Mouse (Mus musculus): ENCODE data around the gene Pnkd.
A peak's percentile ranks its signal among the peaks of the same experiment; 100 is the strongest.
"Not testable (repeated sequence)": the region's sequence is repeated elsewhere in the genome, so short reads cannot be mapped to it uniquely, and the experiment has no call there.

Pnkd gene

DNA sequence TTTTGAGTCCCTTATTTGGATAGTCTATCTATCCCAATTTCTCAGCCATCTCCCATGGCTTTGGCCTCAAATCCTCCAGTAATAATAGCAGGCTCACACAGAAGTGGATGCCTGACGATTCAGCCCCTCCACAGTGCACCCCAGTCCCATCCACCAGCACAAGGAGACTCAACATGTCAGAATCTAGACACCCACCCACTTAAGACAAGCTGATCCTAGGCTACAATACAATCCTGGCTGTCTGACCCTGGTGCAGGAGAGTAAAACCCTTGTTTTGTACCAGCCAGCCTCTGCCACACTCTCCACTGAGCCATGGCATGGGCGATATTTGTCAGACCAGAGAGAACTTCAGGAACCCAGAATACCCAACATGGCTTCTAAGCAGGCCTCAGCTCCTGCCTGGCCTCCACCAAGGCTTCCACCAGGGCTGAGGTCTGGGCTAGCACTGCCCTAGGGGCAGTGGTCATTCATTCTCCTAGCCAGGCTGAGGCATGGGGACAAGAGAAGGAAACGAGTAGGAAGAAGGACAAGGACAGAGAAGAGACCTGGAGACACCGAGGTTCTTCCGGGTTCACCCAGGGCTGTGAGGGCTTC, 13.5 kb downstream of the Pnkd start:
- DNase-seq: no peak

DNA sequence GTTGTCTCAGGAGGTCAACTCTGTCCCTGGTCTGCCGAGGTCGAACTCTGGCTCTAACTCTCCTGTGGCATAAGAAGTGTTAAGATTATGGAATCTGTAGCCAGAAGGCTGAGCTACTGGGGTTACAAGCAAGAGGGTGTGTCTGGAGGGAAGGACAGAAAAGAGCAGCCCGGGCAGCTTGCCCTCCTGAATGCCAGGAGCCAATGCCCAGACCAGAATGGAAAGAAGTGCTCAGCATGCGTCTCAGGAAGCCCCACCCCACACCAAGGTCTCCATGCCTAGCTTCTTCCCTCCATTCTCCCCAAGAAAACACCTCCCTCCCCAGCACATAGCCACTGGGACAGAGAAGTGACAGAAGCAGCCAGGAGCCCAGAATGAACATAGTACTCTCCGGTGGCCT, 14.3 kb downstream of the Pnkd start:
- no peak for DNase-seq

DNA sequence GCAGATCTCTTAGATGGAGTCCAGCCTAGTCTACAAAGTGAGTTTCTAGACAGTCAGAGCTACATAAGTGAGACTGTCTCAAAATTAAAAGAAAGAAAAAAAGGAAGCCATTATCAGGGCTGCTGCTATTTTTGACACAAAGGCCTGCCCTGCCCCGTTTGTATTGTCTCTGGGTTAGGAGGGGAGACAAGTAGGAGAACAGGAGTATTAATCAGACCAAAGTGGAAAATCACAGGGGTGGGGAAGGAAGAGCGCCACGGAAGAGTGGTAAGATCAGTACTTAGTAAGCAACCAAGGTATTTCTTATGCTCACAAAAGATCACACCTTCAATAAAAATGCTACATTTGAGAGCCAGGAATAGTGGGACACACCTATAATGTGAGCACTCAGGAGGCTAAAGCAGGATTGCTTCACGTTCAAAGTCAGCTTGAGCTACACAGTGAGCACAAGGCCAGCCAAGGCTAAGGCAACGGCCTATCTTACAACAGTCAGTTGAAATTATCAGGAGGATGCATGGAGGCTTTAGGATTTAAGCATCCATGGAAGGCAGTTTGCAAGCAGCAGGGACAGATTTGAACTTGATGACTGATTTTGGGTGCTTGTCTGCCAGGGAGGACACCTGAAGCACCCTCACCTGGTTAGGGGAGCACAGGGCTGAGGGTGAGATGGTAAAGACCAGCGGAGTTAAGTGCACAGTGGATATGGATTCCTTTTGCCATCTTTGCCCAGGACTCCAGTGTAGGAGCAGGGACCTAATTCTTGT, 15.8 kb downstream of the Pnkd start:
- DNase-seq: no peak

DNA sequence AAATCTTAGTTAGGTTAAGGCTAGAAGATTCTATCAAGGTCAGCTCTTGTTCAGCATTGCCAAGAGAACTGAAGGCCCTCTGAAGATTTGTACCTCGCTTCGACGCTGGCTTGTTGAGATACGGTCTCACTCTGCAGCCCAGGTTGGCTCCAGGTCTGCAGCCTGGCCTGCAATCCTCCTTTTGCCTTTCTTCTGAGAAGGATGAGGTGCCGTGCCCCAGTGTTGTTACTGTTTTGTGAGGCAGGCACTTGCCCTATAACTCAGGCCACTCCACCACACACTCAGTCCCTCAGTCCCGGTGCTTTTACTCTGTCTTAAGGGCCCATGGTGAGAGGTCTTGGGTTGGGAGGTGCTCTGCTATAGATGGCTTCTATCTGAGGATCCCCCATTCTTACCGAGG, 17.5 kb downstream of the Pnkd start:
- DNase-seq: no peak

DNA sequence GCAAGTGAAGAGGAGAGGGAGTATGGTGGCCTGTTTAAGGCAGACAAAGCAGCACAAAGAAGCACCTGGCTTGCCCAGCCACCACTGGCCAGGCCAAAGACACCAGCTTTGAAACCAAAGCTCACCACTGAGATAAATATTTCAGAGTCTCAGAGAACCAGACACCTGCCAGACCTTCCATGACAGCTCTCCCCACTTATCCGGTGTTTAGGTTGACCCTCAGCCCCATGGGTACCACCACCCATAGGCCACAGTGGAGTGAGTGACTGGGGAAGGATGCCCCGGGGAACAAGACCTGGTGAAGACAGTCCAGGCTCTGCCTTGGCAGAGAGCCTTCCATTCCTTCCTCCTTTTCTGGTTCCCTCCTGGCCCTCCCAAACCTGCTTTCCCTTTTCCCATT, 18.1 kb downstream of the Pnkd start:
- DNase-seq: no peak

DNA sequence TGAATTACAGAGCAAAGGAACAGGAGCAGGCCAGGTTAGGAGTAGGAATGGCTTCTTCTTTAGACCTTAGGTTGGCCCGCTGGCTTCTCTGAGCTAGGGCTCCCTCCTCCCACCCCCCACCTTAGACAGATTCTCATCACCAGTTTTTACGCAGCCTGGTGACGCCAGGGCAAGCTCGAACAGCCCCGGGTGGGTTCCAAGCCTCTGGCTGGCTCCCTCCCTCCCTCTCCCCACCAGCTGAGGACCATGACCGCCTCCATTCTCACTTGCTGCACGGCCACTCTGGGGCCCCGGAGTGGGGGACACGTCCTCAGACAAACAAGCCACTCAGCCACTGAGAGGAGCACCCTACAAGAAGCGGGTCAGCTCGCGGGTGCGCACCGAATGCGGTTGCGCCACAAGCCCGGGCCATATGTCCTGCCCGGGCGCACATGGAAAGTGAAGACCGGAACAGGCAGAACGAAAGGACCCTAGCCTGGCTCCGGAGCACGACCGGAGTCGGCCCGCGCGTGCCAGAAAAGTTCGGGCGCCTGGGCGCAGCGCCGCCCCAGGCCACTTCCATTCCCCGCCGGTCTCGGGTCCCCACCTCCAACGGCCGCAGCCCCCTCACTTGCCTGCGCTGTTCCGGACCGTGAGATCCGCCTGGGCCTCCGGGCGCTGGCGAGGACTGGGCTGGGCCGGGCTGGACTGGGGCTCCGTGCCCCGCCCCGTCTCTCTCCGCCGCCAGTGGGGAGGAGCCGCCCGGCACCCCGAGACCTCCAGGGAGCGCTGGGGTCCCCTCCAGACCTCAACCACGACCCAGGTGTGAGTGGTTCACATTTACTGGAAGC, 19.0 kb downstream of the Pnkd start:
- peak; percentile 39 to 62 for DNase-seq

DNA sequence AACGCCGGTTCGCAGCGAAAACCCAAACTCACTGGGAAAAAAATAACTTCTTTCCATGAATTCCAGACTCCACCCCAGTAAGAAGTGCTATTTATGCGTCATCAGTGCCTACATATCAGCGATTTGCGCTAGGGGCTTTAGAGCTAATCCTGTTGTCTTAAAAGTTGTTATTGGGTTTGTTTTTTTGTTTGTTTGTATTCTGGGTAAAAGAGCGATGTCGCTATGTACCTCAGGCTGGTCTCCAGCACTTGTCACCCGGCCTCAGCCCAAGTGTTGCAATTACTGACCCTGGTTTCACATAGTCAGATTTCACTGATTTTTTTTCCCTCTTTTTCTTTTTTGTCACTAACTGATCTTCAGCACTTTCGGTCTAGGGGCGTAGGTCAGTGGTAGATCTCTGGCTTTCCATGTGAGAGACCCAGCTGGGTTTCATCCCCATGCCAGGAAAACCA, 19.6 kb downstream of the Pnkd start:
- no peak for DNase-seq

DNA sequence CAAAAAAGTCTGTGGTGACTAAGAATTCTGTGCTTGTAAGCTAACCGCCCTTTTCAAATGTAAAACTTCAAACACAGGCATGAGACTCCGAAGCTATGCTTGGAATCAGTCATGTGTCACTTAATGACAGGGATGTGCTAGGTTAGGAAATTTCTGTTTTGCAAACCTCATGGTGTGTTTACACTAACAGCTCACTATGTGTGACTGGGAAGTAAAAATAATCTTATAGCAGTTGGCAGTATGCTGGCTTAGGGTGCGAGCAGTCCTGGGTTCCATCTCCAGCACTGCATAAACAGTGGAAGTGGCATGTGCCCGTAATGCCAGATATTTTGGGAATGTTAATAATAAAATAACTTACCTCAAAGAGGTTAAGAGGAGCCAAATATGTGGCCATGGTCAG, 20.2 kb downstream of the Pnkd start:
- no peak for DNase-seq

DNA sequence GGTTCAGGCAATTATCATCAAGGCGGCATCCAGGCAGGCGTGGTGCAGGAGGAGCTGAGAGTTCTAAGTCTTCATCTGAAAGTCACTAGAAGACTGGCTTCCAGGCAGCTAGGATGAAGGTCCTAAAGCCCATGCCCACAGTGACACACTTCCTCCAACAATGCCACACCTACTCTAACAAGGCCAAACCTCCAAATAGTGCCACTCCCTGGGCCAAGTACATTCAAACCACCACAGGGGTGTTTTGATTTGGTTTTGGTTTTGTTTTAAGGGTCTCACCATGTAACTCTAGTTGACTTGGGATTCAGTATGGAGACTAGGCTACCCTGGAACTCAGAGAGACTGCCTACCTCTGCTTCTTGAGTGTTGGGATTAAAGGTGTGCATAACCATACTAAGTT, 20.8 kb downstream of the Pnkd start, which contains the start of gene Tmbim1:
Gene Tmbim1 (minus strand): TSS at position 101 of the 400 bp plus-strand sequence.
- DNase-seq: no peak

DNA sequence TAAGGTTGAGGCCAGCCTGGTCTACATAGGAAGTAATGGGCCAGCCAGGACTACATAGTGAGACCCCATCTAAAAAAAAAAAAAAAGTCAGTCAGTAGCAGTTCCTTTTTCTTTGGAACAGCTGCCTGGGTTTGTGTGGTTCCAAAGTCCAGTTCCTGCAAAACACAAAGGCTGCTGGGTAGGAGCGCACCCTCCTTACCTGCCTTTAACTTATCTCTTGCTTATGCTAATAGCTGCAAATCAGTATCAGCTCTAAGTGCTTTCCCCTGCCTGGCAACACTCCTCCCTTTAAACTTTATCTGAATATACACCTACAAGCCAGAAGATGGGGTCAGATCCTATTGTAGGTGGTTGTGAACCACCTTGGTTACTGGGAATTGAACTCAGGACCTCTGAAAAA, 22.4 kb downstream of the Pnkd start:
- no peak for DNase-seq

DNA sequence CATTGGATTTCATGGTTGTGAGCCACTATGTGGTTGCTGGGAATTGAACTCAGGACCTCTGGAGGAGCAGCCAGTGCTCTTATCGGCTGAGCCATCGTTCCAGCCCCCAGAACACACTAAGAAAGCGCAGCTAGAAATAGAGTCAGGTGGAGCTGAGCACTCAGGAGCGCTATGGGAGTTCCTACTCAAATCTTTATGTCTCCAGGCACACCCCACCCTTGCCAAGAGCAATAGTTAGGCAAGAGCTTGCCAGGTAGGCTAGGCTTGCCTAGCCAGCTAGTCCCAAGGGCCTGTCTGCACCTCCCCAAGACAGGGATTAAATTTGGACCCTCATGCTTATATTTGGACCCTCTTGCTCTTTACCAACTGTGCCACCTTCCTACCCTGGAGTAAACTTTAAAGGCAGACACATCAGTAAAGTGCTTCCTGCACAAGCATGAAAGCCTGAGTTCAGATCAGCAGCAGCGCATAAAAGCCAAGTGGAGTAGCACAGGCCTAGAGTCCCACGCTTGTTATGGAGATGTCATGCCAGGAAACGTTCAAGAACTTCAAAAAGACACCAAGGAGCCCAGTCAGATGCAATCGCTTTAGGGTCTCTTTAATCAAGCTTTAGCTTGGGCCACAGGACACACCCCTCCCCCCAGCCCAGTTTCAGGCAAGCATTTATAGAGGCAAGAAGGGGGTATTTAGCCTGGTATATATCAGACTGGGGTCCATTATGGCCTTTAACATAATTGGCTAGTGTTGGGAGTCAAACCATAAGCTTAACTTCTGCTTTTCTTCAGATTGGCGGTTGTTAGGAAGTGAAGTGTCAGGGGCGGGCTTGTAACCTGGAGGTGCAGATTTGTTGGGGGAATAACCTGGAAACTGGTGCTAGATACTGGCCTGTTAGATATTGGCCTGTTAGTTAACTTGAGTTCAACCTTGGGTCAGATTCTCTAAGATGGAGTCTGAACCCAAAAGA, 23.6 kb downstream of the Pnkd start:
- no peak for DNase-seq

DNA sequence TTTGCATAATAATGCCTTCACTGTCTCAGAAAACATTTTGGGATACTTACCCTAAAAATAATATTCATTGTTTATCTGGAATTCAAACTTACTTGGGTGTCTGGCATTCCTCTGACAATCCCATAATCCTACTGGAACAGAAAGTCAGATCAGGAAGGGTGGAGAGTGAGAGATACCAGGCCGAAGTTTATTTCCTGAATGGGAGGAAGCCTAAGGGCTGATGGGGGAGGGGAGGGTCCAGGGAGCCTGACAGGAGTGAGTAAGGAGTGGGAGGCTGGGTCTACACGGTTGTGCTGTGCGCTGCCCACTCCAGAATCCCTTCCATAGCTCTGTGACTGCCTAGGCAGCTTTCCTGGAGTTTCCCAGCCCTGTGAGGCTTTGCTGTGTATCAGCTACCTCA, 25.0 kb downstream of the Pnkd start:
- DNase-seq: no peak

DNA sequence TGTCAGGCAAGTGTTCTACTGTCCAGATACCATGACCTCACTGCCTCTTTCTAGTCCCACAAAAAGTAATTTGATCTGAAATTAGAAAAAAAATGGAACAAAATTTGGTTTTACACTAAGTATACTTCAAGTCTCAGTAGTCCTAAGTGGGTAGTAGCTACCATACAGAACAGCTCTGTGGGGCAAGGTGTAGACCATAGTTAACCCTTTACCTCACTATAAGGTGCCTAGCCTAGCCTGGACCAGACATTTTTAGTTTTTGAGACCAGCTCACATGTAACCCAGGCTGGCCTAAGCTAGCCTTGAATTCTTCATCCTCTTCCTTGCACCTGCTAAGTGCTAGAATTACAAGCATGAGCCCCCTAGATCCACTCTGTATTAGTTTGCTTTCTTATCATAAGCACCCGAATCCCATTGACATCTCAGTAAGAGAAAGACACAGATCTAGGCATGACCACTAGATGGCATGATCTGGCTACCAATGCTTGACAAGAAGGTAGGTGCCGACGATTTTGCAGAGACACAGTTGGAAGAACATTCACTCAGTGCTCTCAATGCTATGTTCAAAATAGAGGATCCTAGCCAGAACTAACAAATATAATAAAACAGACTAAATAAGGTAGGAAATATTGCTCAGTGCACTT, 28.4 kb downstream of the Pnkd start:
- DNase-seq: peak in 1 of 2 experiments; percentile 39

DNA sequence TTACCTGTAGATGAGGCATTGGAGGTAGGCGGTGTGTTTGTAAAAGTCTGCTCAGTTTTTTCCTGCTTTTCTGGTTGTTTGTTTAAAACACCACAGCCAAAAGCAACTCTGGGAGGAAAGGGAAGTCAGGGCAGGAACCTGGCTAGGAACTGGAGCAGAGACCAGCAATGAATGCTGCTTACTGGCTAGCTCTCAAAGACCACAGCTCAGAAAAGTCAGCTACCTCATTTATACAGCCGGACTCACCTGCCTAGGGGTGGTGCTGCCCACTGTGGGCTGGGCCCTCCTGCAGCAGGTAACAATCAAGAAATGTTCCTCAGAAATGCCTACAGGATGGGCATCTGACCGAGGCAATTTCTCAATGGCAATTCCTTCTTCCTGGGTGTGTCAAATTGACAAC, 30.1 kb downstream of the Pnkd start:
- DNase-seq: no peak

DNA sequence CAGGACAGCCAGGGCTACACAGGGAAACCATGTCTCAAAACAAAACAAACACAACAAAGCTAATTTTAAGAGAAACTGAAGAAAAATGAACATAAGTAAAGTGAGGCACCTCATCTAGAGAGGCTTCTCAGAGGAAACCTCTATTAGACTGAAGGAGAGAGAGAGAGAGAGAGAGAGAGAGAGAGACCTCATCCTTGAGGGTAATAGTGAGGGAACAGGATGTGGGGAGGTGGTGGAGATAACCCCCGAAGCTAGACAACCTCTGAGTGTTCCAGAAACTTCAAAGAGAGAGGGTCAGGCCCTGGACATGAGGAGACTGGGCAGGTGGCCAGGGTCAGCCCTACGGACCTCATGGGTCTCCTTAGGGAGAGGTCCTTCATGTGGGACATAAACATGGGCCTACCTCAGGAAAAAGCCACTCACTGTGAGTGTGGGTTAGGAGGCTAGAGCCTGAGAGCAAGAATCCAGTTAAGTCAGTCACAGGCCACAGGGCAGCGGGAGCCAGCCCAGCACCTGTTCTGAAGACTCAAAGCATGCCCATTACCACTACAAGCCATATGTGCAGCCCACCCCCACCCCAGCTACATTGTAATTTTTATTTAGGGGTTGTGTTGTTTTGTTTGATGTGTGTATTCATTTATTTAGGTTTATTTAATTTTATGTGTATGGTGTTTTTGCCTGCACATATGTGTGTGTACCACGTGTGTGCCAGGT, 31.5 kb downstream of the Pnkd start:
- DNase-seq: no peak

DNA sequence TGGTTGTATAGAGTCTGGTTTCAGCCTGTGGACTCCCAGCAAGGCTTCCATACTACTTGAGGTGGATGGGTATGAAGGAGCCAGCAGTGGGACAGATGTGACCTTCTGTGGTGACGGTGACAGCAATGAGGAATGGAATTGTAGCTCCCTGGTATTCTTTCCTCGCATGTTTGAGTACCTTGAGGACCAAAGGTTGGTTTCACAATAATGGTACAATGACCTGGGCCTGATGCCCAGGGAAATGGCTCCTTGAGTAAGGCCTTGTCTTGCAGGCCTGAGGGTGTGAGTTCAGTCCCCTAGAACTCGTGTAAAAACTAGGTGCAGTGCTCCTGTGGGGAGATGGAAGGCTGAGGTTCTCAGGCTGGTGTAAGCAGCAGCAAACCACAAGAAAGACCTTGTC, 34.0 kb downstream of the Pnkd start:
- DNase-seq: no peak

DNA sequence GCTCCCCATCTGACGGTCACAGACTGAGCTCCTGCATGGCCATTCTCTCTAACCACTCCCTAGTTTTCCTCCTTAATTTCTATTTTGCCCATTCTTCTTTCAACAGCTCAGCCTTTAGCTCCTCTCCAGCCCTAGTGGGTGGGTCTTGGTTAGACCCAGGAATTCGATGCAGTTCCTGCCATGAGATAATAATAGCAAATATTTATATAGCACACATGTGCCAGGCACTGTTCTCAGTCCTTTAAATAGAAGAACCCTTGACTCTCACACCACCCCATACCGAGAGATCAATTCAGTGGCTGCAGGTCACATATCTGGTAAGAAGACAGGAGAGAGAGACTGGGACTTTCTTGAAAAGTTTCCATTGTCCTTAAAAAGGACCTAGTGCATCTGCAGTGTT, 36.7 kb downstream of the Pnkd start:
- no peak for DNase-seq

DNA sequence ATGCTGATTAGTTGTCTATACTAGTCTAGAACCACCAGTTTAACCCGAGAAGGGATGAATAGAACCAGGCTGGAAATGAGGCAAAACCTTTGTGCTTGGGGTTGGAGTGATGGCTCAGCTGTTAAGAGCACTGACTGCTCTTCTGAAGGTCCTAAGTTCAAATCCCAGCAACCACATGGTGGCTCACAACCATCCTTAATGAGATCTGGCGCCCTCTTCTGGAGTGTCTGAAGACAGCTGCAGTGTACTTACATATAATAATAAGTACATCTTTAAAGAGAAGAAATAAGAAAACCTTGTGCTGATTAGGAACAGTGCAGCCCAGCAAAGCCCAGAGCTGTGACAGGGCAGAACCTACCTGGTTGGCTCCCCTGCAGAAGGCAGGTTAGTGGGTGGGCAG, 42.2 kb downstream of the Pnkd start:
- not testable (repeated sequence) for DNase-seq

DNA sequence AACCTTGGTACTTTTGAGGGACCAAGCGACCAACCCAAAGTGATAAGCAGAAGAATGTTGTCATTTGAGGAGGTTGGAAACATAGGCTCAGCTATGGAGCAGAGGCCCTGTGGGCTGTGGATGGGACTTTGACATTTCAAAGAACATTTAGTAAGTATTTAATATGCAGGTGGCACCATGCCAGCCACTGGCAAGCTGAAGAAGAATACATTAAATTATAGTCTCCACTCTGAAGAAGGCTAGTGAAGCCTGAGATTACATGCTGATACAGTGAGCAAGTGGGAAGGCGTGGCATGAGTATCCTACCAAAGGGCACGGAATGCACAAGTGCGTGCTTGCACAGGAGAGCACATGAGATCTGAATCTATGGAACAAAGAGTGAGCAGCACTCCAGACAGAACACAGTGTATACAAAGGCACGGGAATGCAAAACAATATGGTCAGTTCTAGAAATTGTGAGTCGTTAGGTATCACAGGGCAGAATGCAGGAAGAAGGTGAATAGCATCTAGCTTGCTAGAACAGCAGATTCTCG, 45.2 kb downstream of the Pnkd start:
- DNase-seq: no peak

DNA sequence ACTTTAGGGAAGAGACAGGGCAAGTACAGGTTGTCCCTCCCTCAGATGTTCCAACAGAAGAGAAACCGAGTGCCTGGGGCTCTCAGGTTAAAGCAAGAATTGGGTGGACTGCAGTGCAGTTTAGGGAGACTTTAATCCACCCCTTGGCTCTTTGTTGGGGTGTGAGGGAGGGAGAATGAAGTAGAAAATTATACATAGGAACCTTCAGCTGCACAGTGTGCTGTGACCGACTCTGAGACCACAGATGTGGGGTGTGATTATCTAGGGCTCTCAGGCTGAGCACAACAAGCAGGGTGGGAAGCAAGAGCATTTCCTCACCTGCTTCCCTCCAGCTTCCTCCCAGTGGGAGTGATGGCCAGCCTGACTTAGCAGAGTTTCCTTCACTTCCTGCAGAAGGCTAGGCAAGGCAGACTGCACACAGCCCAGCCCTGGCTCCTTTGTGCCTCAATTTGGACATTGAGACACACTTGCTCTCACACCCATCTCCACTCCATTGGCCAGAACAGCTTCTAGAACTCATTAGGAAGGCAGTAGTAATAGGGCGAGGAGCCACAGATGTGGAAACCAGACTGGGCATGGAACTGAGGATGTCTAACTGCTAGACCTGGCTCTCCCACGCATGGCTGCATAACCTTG, 46.4 kb downstream of the Pnkd start:
- DNase-seq: no peak
